Mouse (Mus musculus) liver, embryonic 14.5 days (tissue): ENCODE data around the gene Prr14.

Source experiments
- CTCF ChIP-seq: IDR thresholded peaks from 2 replicates; pipeline ENCODE4 v1.5.1; 2016; ENCODE audit warnings: antibody characterized with exemption, low read depth, control low read depth
- EP300 ChIP-seq: IDR thresholded peaks from 2 replicates; pipeline ENCODE4 v1.6.1; 2016; ENCODE audit warnings: antibody characterized with exemption, low read depth

DNA sequence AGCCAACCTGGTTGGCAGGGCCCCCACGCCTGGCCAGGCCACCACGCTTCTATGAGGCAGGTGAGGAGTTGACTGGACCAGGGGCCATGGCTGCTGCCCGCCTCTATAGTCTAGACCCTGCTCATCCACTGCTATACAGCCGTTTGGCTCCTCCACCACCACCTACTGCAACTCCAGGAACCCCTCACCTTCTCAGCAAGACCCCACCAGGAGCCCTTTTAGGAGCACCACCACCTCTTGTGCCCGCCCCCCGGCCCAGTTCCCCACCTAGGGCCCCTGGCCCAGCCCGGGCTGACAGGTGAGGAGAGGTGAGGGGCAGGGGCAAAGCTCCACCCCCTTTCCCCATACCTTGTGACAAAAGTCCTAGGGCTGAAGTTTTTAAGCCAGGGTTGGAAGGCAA lies 30.6 kb downstream of the Prr14 start:
- TF ChIP-seq CTCF: no peak
- TF ChIP-seq EP300: no peak
